Mouse (Mus musculus) macrophage (primary cell): ENCODE results near the gene Irf2. TPM values are rescaled to one million over a fixed set of nuclear protein-coding genes. Genes with fewer than 3 reads are reported as not detected.
"Not testable (repeated sequence)": the region's sequence is repeated elsewhere in the genome, so short reads cannot be mapped to it uniquely, and the experiment has no call there.

Experiments
- H3K27ac ChIP-seq: fragments of 350-480 bp; formaldehyde crosslinking; 2 replicates; pipeline ENCODE4 v1.9.0; 2021
- H3K36me3 ChIP-seq: fragments of 350-480 bp; formaldehyde crosslinking; 2 replicates; pipeline ENCODE4 v1.9.0; 2021; ENCODE audit errors: inconsistent target
- H3K4me3 ChIP-seq: fragments of 350-480 bp; formaldehyde crosslinking; 2 replicates; pipeline ENCODE4 v1.9.0; 2021; ENCODE audit errors: inconsistent target
- H3K79me2 ChIP-seq: fragments of 350-480 bp; formaldehyde crosslinking; 2 replicates; pipeline ENCODE4 v1.9.0; 2021; ENCODE audit errors: inconsistent target
- WGBS: methylation state at CpG from one replicate; pipeline ENCODE4 v1.1.7; 2026; ENCODE audit warnings: inconsistent platforms; ENCODE audit not compliant: missing documents; 5-methylcytosine and 5-hydroxymethylcytosine counted together
- polyA plus RNA-seq: library from polyadenylated mRNA; stranded (reverse); fragments of 250-400 nt; gene quantifications from 3 replicates; pipeline ENCODE4 v1.2.4, GENCODE M21; 2018; ENCODE audit warnings: inconsistent platforms

The Irf2 gene
- polyA plus RNA-seq, 1 experiment from 2014 or later: 103 TPM

- Histone ChIP-seq H3K79me2 (no peaks in the 10 kb centered on the region), H3K27ac (no peak overlapping the region), H3K36me3 (no peaks in the 10 kb centered on the region), H3K4me3 (no peak overlapping the region)
- 91% methylated on average over 11 of the region's 11 CpGs for WGBS
Measured at GRCm38 (mm10) chr8:46716477-46716876, 23.1 kb upstream of the Irf2 start.

GRCm38 (mm10) chr8:46717170-46717569 lies 22.4 kb upstream of the Irf2 start:
- Histone ChIP-seq H3K79me2 (no peaks in the 10 kb centered on the region), H3K4me3 (no peak overlapping the region), H3K36me3 (no peaks in the 10 kb centered on the region), H3K27ac (no peak overlapping the region)
- WGBS: 73% methylated on average over 6 of the region's 6 CpGs

GRCm38 (mm10) chr8:46718301-46718700 lies 21.2 kb upstream of the Irf2 start:
- 93% methylated on average over 8 of the region's 8 CpGs for WGBS
- no peak overlapping the region for H3K27ac ChIP-seq
- no peak overlapping the region for H3K4me3 ChIP-seq
- H3K36me3 ChIP-seq: no peaks in the 10 kb centered on the region
- H3K79me2 ChIP-seq: no peaks in the 10 kb centered on the region

GRCm38 (mm10) chr8:46718747-46719146 lies 20.8 kb upstream of the Irf2 start:
- no peaks in the 10 kb centered on the region for H3K79me2 ChIP-seq
- H3K27ac ChIP-seq: no peak overlapping the region
- no peaks in the 10 kb centered on the region for H3K36me3 ChIP-seq
- H3K4me3 ChIP-seq: no peak overlapping the region
- 87% methylated on average over 5 of the region's 5 CpGs for WGBS

GRCm38 (mm10) chr8:46720656-46721055 lies 18.9 kb upstream of the Irf2 start:
- Histone ChIP-seq H3K79me2 (no peaks in the 10 kb centered on the region), H3K27ac (no peak overlapping the region), H3K4me3 (no peak overlapping the region), H3K36me3 (no peaks in the 10 kb centered on the region)
- 88% methylated on average over 4 of the region's 4 CpGs for WGBS

- 89% methylated on average over 11 of the region's 11 CpGs for WGBS
- Histone ChIP-seq H3K79me2 (no peaks in the 10 kb centered on the region), H3K4me3 (no peak overlapping the region), H3K36me3 (no peaks in the 10 kb centered on the region), H3K27ac (no peak overlapping the region)
Measured at GRCm38 (mm10) chr8:46721065-46721845, 18.3 kb upstream of the Irf2 start.

GRCm38 (mm10) chr8:46722536-46722935 lies 17.0 kb upstream of the Irf2 start:
- no peaks in the 10 kb centered on the region for H3K36me3 ChIP-seq
- WGBS: 81% methylated on average over 2 of the region's 2 CpGs
- H3K4me3 ChIP-seq: no peak overlapping the region
- no peaks in the 10 kb centered on the region for H3K79me2 ChIP-seq
- H3K27ac ChIP-seq: no peak overlapping the region

GRCm38 (mm10) chr8:46726383-46726782 lies 13.1 kb upstream of the Irf2 start:
- H3K4me3 ChIP-seq: no peak overlapping the region
- H3K36me3 ChIP-seq: no peaks in the 10 kb centered on the region
- 100% methylated on average over 2 of the region's 2 CpGs for WGBS
- no peak overlapping the region for H3K27ac ChIP-seq
- no peaks in the 10 kb centered on the region for H3K79me2 ChIP-seq

GRCm38 (mm10) chr8:46729671-46730070 lies 9.9 kb upstream of the Irf2 start:
- not testable (repeated sequence) for H3K4me3 ChIP-seq, H3K27ac ChIP-seq, H3K36me3 ChIP-seq, H3K79me2 ChIP-seq
- 100% methylated on average over 1 of the region's 1 CpGs for WGBS

- Histone ChIP-seq H3K36me3 (peaks cover 7% of the 10 kb centered on the region; the same call in 1 of the 2 replicates), H3K79me2 (peaks cover 9% of the 10 kb centered on the region; the same call in 1 of the 2 replicates), H3K27ac (no peak overlapping the region), H3K4me3 (no peak overlapping the region)
- WGBS: 83% methylated on average over 7 of the region's 7 CpGs
Measured at GRCm38 (mm10) chr8:46732381-46732915, 7.1 kb upstream of the Irf2 start.

- Histone ChIP-seq H3K79me2 (peaks cover 21% of the 10 kb centered on the region), H3K36me3 (peaks cover 7% of the 10 kb centered on the region; the same call in 1 of the 2 replicates), H3K27ac (no peak overlapping the region), H3K4me3 (no peak overlapping the region)
- WGBS: 94% methylated on average over 8 of the region's 8 CpGs
Measured at GRCm38 (mm10) chr8:46733603-46734002, 5.9 kb upstream of the Irf2 start.

- Histone ChIP-seq H3K36me3 (peaks cover 7% of the 10 kb centered on the region; the same call in 1 of the 2 replicates), H3K27ac (no peak overlapping the region), H3K79me2 (peaks cover 35% of the 10 kb centered on the region), H3K4me3 (no peak overlapping the region)
- WGBS: 88% methylated on average over 9 of the region's 11 CpGs
Measured at GRCm38 (mm10) chr8:46735505-46735904, 4.0 kb upstream of the Irf2 start.

- peaks cover 36% of the 10 kb centered on the region for H3K79me2 ChIP-seq
- H3K36me3 ChIP-seq: peaks cover 7% of the 10 kb centered on the region; the same call in 1 of the 2 replicates
- H3K4me3 ChIP-seq: no peak overlapping the region
- 86% methylated on average over 1 of the region's 3 CpGs for WGBS
- no peak overlapping the region for H3K27ac ChIP-seq
Measured at GRCm38 (mm10) chr8:46736260-46736659, 3.3 kb upstream of the Irf2 start.

GRCm38 (mm10) chr8:46737421-46737820 lies 2.1 kb upstream of the Irf2 start:
- peaks cover 7% of the 10 kb centered on the region; the same call in 1 of the 2 replicates for H3K36me3 ChIP-seq
- WGBS: 89% methylated on average over 10 of the region's 10 CpGs
- H3K4me3 ChIP-seq: no peak overlapping the region
- peaks cover 48% of the 10 kb centered on the region for H3K79me2 ChIP-seq
- no peak overlapping the region for H3K27ac ChIP-seq

- Histone ChIP-seq H3K79me2 (peaks cover 53% of the 10 kb centered on the region), H3K27ac (no peak overlapping the region), H3K4me3 (peak overlapping the region; percentile 65; the same call in 1 of the 2 replicates), H3K36me3 (peaks cover 7% of the 10 kb centered on the region; the same call in 1 of the 2 replicates)
- WGBS: 66% methylated on average over 3 of the region's 3 CpGs
Measured at GRCm38 (mm10) chr8:46737907-46738306, 1.6 kb upstream of the Irf2 start.
